Mouse (Mus musculus) inflammation-experienced regulatory T-cells (primary cell): ENCODE data around the gene Cnn2. TPM values are rescaled to one million over a fixed set of nuclear protein-coding genes. Genes with fewer than 3 reads are reported as not detected.

Source experiments
- polyA plus RNA-seq, 2 experiments: library from polyadenylated mRNA; unstranded; fragments of 100-300 nt; shearing (Covaris generic); gene quantifications; one replicate each; pipeline ENCODE4 v1.2.1; 2017

Cnn2 gene
- polyA plus RNA-seq: 100 to 1,000 TPM; 843 to 967 TPM

DNA sequence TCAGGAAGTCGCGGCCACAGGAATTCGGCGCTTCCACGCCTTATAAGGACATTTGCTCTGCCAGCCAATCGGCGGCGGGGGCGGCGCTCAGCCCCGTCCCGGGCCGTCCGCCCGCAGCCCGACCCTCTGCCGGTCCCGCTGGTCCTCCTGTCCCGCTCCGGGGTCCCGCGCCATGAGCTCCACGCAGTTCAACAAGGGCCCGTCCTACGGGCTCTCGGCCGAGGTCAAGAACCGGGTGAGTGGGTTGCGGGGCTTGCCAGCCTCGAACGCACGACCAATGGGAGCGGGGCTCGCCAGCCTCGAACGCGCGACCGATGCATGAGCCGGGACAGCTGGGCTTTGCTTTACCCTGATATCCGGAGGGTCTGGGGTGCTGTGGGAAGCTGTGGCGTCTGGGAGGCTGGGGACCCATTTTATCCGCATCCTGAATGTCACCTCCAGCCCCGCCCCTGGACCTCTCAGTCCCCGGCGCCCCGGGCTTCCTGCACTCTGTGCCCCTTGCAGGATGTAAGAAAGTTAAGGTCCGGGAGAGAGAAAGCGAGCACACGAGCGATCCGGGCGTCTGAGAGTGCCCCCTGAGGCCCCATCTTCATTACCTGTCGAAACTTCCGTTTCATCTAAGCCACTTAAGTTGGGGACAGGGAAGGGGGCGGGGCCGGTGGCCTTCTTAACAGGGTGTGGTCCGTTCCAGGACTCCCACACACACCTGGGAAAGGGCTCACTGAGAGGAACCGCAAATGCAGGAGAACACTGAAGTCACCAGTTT lies at the start of gene Cnn2:
Cnn2 (plus strand) TSS at position 79 of the 766 bp plus-strand sequence.

DNA sequence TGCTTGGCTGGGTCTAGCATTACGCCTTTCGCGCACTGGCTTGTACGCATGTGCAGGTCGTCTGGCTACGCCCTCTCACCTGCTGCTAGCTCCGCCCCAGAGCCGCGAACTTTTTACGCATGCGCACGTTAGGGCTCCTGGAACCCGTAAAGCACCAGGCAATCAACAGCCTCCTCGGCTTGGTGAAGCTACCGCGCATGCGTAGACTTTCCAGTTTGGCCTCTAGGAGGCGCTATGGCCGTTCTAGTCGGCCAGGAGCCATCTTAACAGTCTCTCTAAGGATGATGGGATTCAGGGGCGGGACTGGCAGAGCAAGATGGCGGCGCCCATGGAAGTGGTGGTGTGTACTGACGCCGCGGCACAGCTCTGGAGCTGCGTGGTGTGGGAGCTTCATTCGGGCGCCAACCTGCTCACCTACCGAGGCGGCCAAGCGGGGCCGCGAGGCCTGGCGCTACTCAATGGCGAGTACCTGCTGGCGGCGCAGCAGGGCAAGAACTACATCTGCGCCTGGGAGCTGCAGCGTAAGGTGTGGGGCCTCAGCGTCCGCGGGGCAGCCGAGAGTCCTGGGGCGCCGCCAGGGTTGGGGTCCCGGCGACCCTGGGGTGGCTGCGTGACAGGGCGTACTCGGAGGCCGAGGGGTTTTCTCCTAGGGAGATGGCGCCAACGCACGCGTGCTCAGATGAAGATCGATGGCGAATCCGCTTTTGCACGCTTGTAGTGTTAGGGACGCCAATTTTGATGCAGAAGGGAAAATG lies 28.4 kb upstream of the Cnn2 start, which contains the start of gene Wdr18:
Wdr18 (plus strand) TSS at position 306 of the 755 bp plus-strand sequence.

DNA sequence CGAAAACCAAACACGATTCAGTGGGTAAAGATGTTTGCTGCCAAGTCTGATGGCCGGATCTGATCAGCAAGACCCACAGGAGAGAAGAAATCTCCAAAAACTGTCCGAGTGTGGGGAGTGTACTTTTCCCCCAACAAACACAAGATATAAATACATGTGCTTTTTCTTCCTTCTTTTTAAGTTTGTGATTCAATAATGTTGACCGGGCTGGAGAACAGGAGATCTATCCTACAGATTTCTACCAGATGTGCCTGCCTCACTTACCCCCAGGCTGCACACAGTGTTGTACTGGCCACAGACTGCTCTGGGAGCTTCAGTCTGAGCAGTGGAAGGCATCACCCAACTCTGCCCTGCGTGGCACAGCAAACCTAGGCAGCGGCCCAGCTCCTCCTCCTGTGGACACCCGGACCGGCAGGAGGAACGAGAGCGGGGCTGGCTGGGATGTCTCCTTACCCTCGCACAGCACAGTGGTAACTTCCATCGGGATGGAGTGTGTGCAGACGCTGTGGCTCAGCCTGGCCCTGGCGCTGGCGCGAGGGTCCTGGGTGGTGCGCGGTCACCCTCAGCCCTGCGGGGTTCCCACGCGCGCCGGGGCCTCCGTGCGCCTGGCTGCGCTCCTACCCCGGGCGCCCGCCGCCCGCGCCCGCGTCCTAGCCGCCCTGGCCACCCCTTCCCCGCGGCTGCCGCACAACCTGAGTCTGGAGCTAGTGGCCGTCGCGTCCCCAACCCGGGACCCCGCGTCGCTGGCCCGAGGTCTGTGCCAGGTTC lies 17.8 kb upstream of the Cnn2 start, which contains the start of gene Grin3b:
Grin3b (plus strand) TSS at position 301 of the 768 bp plus-strand sequence.

DNA sequence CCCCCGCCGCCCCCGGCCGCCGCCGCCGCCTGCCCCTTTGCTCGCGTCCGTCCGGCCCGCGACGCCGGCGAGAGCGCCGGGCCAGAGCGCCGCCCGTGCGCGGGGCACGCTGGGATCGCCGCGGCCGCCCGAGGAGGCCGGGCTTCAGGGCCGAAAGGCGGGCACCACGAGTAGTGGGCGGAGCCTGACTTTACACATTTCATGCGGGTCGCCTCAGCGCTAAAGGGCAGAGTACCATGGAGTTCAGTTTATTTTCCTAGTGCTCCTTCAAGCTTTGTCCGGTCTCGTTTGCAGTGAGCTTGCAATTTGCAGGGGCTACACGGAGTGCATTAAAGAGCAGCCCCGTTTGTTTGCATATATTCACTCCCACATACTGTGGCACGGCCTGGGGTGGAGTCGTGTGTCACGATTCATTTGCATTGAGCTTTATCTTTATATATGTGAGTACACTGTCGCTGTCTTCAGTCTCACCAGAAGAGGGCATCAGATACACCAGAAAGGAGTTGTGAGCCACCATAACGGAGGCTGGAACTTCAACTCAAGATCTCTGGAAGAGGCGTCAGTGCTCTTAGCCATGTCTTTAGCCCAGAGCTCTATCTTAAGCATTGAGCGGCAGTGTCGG lies 4.1 kb upstream of the Cnn2 start, which contains the start of gene Tmem259:
Tmem259 (minus strand) TSS at position 136 of the 622 bp plus-strand sequence.

DNA sequence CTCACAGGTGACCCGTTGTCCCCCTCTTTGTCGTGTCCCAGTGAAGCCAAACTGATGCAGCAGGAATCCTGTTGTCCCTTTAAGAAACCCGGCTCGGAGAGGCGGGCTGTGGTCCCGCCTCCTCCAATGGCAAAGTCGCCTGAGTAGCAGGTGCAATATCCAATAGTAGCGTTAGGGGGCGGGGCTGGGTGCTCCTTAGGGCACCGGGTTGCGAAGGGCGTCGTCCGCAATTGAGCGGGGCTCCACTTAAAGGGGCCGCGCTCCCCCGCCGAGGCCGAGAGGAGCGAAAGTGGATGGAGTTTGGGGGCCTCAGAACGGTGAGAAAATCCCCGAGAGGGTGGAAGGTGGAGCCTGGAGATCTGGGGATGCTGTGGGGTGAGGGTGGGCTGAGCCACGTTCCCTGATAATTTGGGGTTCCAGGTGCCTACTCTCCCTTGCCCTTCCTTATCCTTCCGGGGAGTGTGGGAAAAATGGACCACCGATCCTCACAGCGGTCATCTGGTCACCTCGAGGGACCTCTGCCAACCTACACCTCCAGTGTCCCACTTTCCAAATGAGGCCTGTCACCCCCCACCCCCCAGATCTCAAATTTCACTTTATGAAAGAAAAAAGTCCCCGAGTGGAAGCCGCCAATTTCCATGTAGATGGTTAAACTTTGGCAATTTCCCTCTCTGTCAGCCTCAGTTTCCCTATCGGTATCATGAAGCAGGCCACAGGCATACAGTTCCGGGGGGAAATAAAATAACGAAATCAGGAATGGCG lies 8.1 kb downstream of the Cnn2 start, which contains the start of gene Abca7:
Abca7 (plus strand) TSS at position 223 of the 762 bp plus-strand sequence.

DNA sequence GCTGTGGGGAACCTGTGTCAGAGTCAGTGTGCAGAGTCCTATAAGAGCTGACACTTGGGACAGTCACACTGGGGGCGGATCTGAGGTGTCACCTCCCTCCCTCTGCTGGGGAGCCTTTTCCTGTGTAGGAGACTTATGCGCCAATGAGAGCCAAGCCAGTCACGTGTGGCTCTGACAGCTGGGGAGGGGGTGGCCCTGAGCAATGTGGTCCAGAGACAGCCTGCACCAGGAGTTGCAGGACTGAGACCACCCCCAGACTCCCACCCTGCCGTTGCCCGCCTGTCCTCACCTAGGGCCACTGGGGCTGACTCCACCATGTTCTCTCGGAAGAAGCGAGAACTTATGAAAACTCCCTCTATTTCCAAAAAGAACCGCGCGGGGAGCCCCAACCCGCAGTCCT lies 28.1 kb downstream of the Cnn2 start, which contains the start of gene Arhgap45:
Arhgap45 (plus strand) TSS at position 143 of the 400 bp plus-strand sequence.

DNA sequence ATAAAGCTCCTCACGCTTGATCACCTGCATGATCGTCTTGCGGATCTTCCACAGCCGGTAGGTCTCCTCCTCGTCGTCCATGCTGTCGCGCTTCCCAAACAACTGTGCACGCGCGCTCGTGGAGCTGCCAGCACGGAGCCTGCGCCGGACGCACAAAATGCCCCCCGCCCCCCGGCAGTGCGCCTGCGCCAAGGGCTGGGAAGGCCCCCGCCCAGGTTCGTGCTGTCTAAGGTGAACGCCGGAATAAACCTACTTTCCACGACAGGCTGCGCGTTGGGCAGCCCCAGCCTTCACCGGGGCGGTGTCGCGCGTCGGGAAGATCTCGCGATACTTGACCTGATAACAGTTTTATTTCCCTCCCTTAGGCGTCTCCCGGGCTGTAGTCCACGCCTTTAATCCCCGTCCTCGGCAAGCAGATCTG lies 51.2 kb downstream of the Cnn2 start, which contains the start of gene Polr2e:
Polr2e (minus strand) TSS at position 237 of the 421 bp plus-strand sequence.

Other genes starting within 250 kb of the Cnn2 start
- 10 to 100 TPM; 41.3 to 47.1 TPM for gene Polrmt, start 242.0 kb upstream of the Cnn2 start, polyA plus RNA-seq
- under 1 TPM; 0.12 to 0.55 TPM for gene Fgf22, start 233.5 kb upstream of the Cnn2 start, polyA plus RNA-seq
- 10 to 100 TPM; 47.4 to 52.3 TPM for gene Rnf126, start 221.6 kb upstream of the Cnn2 start, polyA plus RNA-seq
- under 1 TPM; 0.13 to 0.51 TPM for gene Fstl3, start 211.3 kb upstream of the Cnn2 start, polyA plus RNA-seq
- gene Prss57, start 197.6 kb upstream of the Cnn2 start, polyA plus RNA-seq: not detected
- gene Palm, start 195.0 kb upstream of the Cnn2 start, polyA plus RNA-seq: 1 to 10 TPM in 1 of 2 experiments, under 1 TPM in 1; 0.76 to 4.9 TPM
- gene Misp, start 167.6 kb upstream of the Cnn2 start, polyA plus RNA-seq: 1 to 10 TPM in 1 of 2 experiments, not detected in 1; 2.1 TPM
- 100 to 1,000 TPM; 239 to 286 TPM for gene Ptbp1, start 134.2 kb upstream of the Cnn2 start, polyA plus RNA-seq
- under 1 TPM in 1 of 2 experiments, not detected in 1; 0.34 TPM for gene Prtn3, start 114.1 kb upstream of the Cnn2 start, polyA plus RNA-seq
- gene Plppr3, start 114.0 kb upstream of the Cnn2 start, polyA plus RNA-seq: 1 to 10 TPM; 2.7 to 4.4 TPM
- gene Elane, start 102.3 kb upstream of the Cnn2 start, polyA plus RNA-seq: not detected
- gene Cfd, start 97.7 kb upstream of the Cnn2 start, polyA plus RNA-seq: not detected
- 10 to 100 TPM; 30.5 to 30.7 TPM for gene Med16, start 79.7 kb upstream of the Cnn2 start, polyA plus RNA-seq
- gene Gm26602, start 77.7 kb upstream of the Cnn2 start, polyA plus RNA-seq: 10 to 100 TPM; 10.9 to 15.4 TPM
- under 1 TPM; 0.09 to 0.57 TPM for gene Kiss1r, start 71.6 kb upstream of the Cnn2 start, polyA plus RNA-seq
- 100 to 1,000 TPM; 160 to 181 TPM for gene R3hdm4, start 67.4 kb upstream of the Cnn2 start, polyA plus RNA-seq
- gene Arid3a, start 61.5 kb upstream of the Cnn2 start, polyA plus RNA-seq: 1 to 10 TPM; 6.9 to 8.9 TPM
- 10 to 100 TPM; 63.3 to 64.9 TPM for gene Wdr18, start 28.4 kb upstream of the Cnn2 start, polyA plus RNA-seq
- gene Grin3b, start 17.9 kb upstream of the Cnn2 start, polyA plus RNA-seq: under 1 TPM; 0.10 to 0.83 TPM
- 10 to 100 TPM; 22.6 to 30.0 TPM for gene Tmem259, start 4.3 kb upstream of the Cnn2 start, polyA plus RNA-seq
- 10 to 100 TPM; 49.6 to 55.9 TPM for gene Abca7, start 7.9 kb downstream of the Cnn2 start, polyA plus RNA-seq
- gene Arhgap45, start 28.1 kb downstream of the Cnn2 start, polyA plus RNA-seq: 100 to 1,000 TPM; 728 to 884 TPM
- gene Polr2e, start 51.2 kb downstream of the Cnn2 start, polyA plus RNA-seq: 100 to 1,000 TPM; 196 TPM
- gene Gpx4, start 58.6 kb downstream of the Cnn2 start, polyA plus RNA-seq: 100 to 1,000 TPM; 386 to 437 TPM
- gene Sbno2, start 117.0 kb downstream of the Cnn2 start, polyA plus RNA-seq: 10 to 100 TPM; 60.6 to 60.7 TPM
- 10 to 100 TPM; 27.4 to 49.1 TPM for gene Stk11, start 127.2 kb downstream of the Cnn2 start, polyA plus RNA-seq
- gene Atp5d, start 150.0 kb downstream of the Cnn2 start, polyA plus RNA-seq: 100 to 1,000 TPM; 349 to 389 TPM
- 1 to 10 TPM; 2.3 to 2.4 TPM for gene Cbarp, start 152.3 kb downstream of the Cnn2 start, polyA plus RNA-seq
- gene Midn, start 159.7 kb downstream of the Cnn2 start, polyA plus RNA-seq: 1 to 10 TPM; 5.0 to 9.6 TPM
- 100 to 1,000 TPM; 177 to 200 TPM for gene Cirbp, start 177.4 kb downstream of the Cnn2 start, polyA plus RNA-seq
- gene 1600002K03Rik, start 184.4 kb downstream of the Cnn2 start, polyA plus RNA-seq: 10 to 100 TPM; 21.4 to 25.0 TPM
- gene Efna2, start 190.9 kb downstream of the Cnn2 start, polyA plus RNA-seq: under 1 TPM; 0.27 to 0.99 TPM
- gene Mum1, start 237.8 kb downstream of the Cnn2 start, polyA plus RNA-seq: 100 to 1,000 TPM; 117 to 134 TPM